Mouse (Mus musculus) heart, adult 11 months (tissue): Measurements from ENCODE around the gene Gm5142.
A peak's percentile ranks its signal among the peaks of the same experiment; 100 is the strongest.

Experiments used
- DNase-seq: peaks from one replicate; pipeline ENCODE4 v3.0.0; 2022

The Gm5142 gene

GRCm38 (mm10) chr14:59178649-59179048 is at the start of gene Gm5142:
TSS of gene Gm5142 (minus strand) at chr14:59178749.
- no peak for DNase-seq

GRCm38 (mm10) chr14:59226240-59226639 is 47.7 kb upstream of the Gm5142 start:
- DNase-seq, result peak; percentile 78

GRCm38 (mm10) chr14:59219241-59219640 is 40.7 kb upstream of the Gm5142 start:
- DNase-seq, result peak; percentile 92

- DNase-seq, result no peak
These were observed 31.3 kb upstream of the Gm5142 start for GRCm38 (mm10) chr14:59209816-59210215.

GRCm38 (mm10) chr14:59209003-59209402 is 30.5 kb upstream of the Gm5142 start:
- peak; percentile 30 for DNase-seq

- DNase-seq, result peak; percentile 58
These were observed 27.5 kb upstream of the Gm5142 start for GRCm38 (mm10) chr14:59205976-59206583.

- peak; percentile 73 for DNase-seq
These were observed 26.9 kb upstream of the Gm5142 start for GRCm38 (mm10) chr14:59205461-59205860.

- DNase-seq, result no peak
These were observed 23.2 kb upstream of the Gm5142 start for GRCm38 (mm10) chr14:59201604-59202215.

- peak; percentile 100 for DNase-seq
These were observed 22.4 kb upstream of the Gm5142 start, which contains the start of gene Rcbtb1 for GRCm38 (mm10) chr14:59200711-59201603. TSS of gene Rcbtb1 (plus strand) at chr14:59201209.

GRCm38 (mm10) chr14:59186121-59186520 is 7.6 kb upstream of the Gm5142 start:
- no peak for DNase-seq

- no peak for DNase-seq
These were observed 7.0 kb upstream of the Gm5142 start for GRCm38 (mm10) chr14:59185514-59185913.

GRCm38 (mm10) chr14:59182732-59183131 is 4.2 kb upstream of the Gm5142 start:
- DNase-seq, result no peak

- peak; percentile 33 for DNase-seq
These were observed 21.4 kb downstream of the Gm5142 start for GRCm38 (mm10) chr14:59157016-59157698.

- no peak for DNase-seq
These were observed 23.0 kb downstream of the Gm5142 start for GRCm38 (mm10) chr14:59155589-59155988.

GRCm38 (mm10) chr14:59142793-59143192 is 35.8 kb downstream of the Gm5142 start, which contains the start of gene 1700129C05Rik:
TSS of gene 1700129C05Rik (minus strand) at chr14:59142893.
- DNase-seq, result no peak

- DNase-seq, result no peak
These were observed 64.3 kb downstream of the Gm5142 start for GRCm38 (mm10) chr14:59114281-59114680.
